Mouse (Mus musculus): ENCODE data around the gene Lonp1. TPM values are rescaled to one million over a fixed set of nuclear protein-coding genes. Genes with fewer than 3 reads are reported as not detected.

Lonp1 gene
- polyA plus RNA-seq, 1 experiment from 2014 or later = 65.1 TPM

DNA sequence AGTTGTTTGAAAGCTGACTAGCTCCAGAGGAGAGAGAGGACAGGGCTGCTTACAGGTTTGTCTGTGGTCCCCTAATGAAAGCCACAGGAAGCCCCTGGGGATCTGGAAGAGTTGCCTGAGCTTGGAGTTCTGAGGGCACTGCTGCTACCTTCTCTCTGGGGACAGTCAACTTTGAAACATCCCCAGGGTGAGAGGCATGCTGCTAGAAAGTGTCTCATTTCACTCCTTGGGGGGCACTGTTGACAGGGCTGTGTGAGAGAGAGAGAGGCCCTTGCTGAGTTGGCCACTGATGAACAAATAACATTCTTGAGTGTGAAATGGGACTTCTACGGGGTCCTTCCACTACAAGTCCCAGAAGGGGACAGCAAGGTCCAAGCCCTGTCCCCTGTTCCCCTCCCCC lies 38.9 kb downstream of the Lonp1 start:
- no peak for ATAC-seq (ENCODE audit: insufficient number of reproducible peaks, insufficient read depth, low FRiP score, low TSS enrichment, low read depth)
- Histone ChIP-seq H3K4me2 (0 out of 2 replicates have a peak overlapping the region, but pooled peaks have one; percentile 13), H3K9ac (replicated peaks) (no peak overlapping the region), H3K27me3 (no peaks in the 10 kb centered on the region), H3K4me3 (replicated peaks) (no peak overlapping the region), H3K36me3 (peaks cover 72% of the 10 kb centered on the region), H3K27ac (no peak overlapping the region), H3K4me1 (replicated peaks) (peaks cover 32% of the 10 kb centered on the region), H3K9me3 (no peaks in the 10 kb centered on the region)
- 86% methylated on average over 1 of the region's 1 CpGs for WGBS

DNA sequence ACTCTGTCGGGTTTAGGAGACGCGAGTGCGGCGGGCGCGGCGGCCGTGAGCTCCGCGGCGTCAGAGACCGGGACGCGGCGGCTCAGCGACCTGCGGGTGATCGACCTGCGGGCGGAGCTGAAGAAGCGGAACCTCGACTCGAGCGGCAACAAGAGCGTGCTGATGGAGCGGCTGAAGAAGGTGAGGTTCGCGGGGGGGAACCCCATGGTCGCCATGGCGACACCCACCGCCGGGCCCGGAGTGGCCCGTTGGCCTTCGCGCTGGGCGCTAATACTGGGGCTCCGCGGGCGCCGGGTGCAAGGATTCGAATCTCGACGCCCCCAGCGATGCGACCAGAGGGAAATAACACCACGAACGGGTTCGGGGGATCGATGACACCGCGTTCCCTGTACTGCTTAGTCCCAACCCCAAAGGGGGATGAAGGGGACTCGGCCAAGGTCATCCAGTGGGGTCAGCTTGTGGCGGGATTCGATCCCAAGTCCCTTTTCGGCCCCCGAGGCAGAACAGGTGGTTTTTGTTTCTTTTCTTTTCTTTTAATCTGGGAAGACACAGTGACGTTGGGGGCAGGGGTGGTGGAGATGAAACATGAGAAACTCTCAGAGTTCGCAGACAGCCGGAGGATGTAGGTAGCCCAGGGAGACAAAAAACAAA lies 41.4 kb downstream of the Lonp1 start:
- H3K9me3 ChIP-seq = no peaks in the 10 kb centered on the region
- ATAC-seq (ENCODE audit: insufficient number of reproducible peaks, insufficient read depth, low FRiP score, low TSS enrichment, low read depth) = no peak
- peak overlapping the region; percentile 75 for H3K4me2 ChIP-seq
- peak overlapping the region; percentile 94 for H3K9ac ChIP-seq (replicated peaks)
- peaks cover 40% of the 10 kb centered on the region for H3K4me1 ChIP-seq (replicated peaks)
- under 1% methylated on average over 61 of the region's 61 CpGs for WGBS
- H3K27ac ChIP-seq = peak overlapping the region; percentile 93
- H3K4me3 ChIP-seq (replicated peaks) = peak overlapping the region; percentile 91
- H3K36me3 ChIP-seq = peaks cover 72% of the 10 kb centered on the region
- no peaks in the 10 kb centered on the region for H3K27me3 ChIP-seq

DNA sequence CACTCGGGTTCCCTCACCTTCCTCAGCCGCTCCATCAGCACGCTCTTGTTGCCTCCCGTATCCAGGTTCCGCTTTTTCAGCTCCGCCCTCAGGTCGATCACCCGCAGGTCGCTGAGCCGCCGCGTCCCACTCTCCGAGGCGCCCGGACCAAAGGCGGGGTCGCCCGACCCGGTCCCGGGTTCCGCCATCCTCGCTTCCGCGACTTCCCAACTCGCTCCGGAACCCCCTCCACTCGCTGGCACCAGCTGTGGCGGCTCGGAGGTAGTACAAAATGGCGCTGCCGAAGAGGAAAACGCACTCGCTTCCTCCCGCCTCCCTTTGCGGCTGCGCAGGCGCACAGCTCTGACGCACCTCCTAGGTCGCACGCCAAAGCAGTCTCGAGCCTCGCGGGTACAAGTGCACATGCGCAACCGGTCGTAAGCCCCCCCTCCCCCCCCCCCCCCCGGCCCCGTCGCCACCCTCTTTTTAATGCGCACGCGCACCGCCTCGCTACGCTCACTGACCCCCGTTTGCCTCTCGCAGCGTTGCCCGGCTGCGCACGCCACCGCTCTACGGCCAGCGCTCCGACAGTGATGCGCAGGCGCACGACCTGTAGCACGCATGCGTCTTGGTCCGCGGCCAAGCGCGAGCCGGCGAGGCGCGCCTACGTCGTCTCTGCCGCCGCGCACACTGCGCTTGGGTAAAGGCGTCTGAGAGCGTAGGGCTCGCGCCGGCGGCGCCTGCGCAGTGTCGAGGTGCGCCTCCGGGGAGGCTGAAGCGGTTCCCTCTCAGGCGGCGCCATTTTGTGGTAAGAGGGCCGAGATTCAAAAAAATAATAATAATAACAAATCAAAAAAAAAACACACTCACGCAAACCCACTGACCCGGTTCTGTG lies 42.2 kb downstream of the Lonp1 start, which contains the start of the genes Safb2 and Safb:
Safb2 (minus strand) TSS at position 329 of the 874 bp plus-strand sequence.
Safb (plus strand) TSS at position 569 of the 874 bp plus-strand sequence.
- peaks cover 72% of the 10 kb centered on the region for H3K36me3 ChIP-seq
- no peaks in the 10 kb centered on the region for H3K9me3 ChIP-seq
- H3K4me1 ChIP-seq (replicated peaks) = peaks cover 40% of the 10 kb centered on the region
- H3K27me3 ChIP-seq = no peaks in the 10 kb centered on the region
- H3K27ac ChIP-seq = peak within 1 kb of the TSS; percentile 94
- under 1% methylated on average over 90 of the region's 101 CpGs for WGBS
- H3K4me2 ChIP-seq = peak within 1 kb of the TSS; percentile 91
- H3K4me3 ChIP-seq (replicated peaks) = peak within 1 kb of the TSS; percentile 91
- peak within 1 kb of the TSS; percentile 94 for H3K9ac ChIP-seq (replicated peaks)
- peak; percentile 95 for ATAC-seq (ENCODE audit: insufficient number of reproducible peaks, insufficient read depth, low FRiP score, low TSS enrichment, low read depth)

DNA sequence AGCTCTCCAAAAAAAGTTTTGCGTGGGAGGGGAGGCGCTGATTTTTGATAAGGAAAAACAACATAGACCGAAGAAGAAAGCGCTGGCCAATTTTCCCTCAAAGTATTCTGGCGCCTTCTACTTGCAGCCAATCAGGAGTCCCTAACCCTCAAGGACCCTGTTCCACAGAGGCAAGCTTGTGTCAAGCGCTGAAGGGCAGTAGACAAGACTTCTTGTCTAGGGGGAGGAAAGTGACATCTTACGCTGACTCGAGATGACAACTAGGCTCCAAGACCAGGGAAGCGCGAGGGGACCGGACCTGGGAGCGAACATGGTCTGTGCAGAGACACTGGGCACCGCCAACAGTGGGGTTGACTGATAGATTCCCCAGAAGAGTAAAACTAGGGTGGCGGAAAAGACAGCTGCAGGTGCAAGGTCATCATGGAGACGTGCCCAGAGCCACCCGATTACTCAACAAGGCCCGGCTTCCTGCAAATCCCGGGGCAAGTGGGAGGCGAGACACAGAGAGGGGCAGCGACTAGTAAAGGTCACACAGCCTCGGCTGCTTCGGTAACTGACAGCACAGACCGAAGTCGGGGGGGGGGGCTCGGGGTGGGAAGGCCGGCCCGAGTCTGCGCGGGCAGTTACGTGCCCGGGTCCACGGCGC lies 43.0 kb downstream of the Lonp1 start:
- WGBS = 4% methylated on average over 32 of the region's 33 CpGs
- H3K36me3 ChIP-seq = peaks cover 72% of the 10 kb centered on the region
- peak overlapping the region; percentile 94 for H3K27ac ChIP-seq
- peak overlapping the region; percentile 85 for H3K9ac ChIP-seq (replicated peaks)
- ATAC-seq (ENCODE audit: insufficient number of reproducible peaks, insufficient read depth, low FRiP score, low TSS enrichment, low read depth) = no peak; the same call in 1 of the 2 replicates
- no peaks in the 10 kb centered on the region for H3K27me3 ChIP-seq
- peaks cover 40% of the 10 kb centered on the region for H3K4me1 ChIP-seq (replicated peaks)
- H3K4me3 ChIP-seq (replicated peaks) = peak overlapping the region; percentile 91
- H3K9me3 ChIP-seq = no peaks in the 10 kb centered on the region
- peak overlapping the region; percentile 91 for H3K4me2 ChIP-seq

DNA sequence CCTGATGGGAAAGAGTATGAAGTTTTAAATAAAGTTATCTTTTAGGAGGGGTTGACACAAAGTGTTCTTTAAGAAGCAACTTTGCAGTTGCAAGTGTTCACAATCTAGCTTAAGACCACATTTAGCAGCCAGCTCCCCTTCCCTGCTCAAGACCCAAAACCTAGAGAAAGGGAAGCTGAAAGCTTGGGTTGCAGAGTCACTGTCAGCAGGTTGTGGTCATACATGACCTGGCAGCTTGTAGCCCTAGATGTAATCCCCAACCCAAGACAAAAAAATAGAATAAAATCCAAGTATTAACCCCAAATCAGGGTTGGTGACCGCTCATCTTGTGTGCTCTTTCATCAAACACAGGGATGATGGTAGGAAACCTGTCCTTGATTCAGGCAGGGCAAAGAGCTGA lies 43.6 kb downstream of the Lonp1 start:
- Histone ChIP-seq H3K4me1 (replicated peaks) (peaks cover 38% of the 10 kb centered on the region), H3K4me3 (replicated peaks) (peak overlapping the region; percentile 91), H3K9ac (replicated peaks) (peak overlapping the region; percentile 85), H3K27me3 (no peaks in the 10 kb centered on the region), H3K9me3 (no peaks in the 10 kb centered on the region), H3K36me3 (peaks cover 72% of the 10 kb centered on the region), H3K27ac (no peak overlapping the region), H3K4me2 (peak overlapping the region; percentile 91)
- ATAC-seq (ENCODE audit: insufficient number of reproducible peaks, insufficient read depth, low FRiP score, low TSS enrichment, low read depth) = no peak
- 63% methylated on average over 1 of the region's 1 CpGs for WGBS

DNA sequence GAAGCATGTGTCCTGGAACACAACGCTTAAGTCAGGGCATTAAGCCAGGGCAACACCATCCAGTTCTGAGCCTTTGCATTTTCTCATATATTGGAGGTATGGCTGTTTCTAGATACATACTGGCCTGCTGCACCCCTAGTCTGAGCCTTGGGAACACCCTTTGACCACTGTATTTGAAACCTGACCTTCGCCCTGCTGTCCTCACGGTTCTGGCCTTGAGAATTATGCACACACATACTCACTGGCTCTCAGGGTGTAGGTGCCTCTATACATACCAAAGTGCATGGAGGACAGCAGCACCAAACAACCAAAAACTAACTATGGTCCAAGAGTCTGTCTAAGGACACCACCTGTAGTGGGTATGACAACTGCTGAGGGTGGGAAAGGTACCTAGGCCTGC lies 53.7 kb downstream of the Lonp1 start:
- Histone ChIP-seq H3K36me3 (peaks cover 94% of the 10 kb centered on the region), H3K27me3 (no peaks in the 10 kb centered on the region)
- WGBS = 92% methylated on average over 3 of the region's 3 CpGs

DNA sequence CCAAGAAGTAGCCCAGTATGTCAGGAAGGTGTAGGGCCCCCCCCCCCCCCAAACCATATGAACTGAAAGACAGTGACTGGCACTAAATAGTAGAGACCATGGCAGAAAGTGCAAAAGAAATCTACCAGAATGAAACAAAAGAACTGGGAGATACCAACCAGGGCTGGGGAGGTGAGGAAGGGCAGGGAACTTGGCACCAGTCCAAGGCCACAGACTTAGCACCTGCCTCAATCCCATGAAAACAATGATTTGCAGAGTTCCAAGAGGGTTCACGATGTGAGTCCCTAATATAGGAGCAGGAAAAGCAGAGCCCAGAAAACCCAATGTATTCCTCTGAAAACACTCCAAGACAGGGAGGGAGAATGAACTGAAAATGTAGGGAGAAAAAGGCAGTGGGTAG lies 54.5 kb downstream of the Lonp1 start:
- no peak overlapping the region for H3K27ac ChIP-seq
- WGBS = 79% methylated on average over 1 of the region's 1 CpGs
- H3K9me3 ChIP-seq = no peaks in the 10 kb centered on the region
- no peak overlapping the region for H3K4me2 ChIP-seq
- no peaks in the 10 kb centered on the region for H3K27me3 ChIP-seq
- ATAC-seq (ENCODE audit: insufficient number of reproducible peaks, insufficient read depth, low FRiP score, low TSS enrichment, low read depth) = no peak
- no peak overlapping the region for H3K4me3 ChIP-seq (replicated peaks)
- H3K4me1 ChIP-seq (replicated peaks) = no peaks in the 10 kb centered on the region
- no peak overlapping the region for H3K9ac ChIP-seq (replicated peaks)
- H3K36me3 ChIP-seq = peaks cover 94% of the 10 kb centered on the region

More for the DNA sequence above, 53.7 kb downstream of the Lonp1 start:
- no peak for ATAC-seq (ENCODE audit: insufficient number of reproducible peaks, insufficient read depth, low FRiP score, low TSS enrichment, low read depth)
- no peak overlapping the region for H3K4me3 ChIP-seq (replicated peaks)
- H3K4me2 ChIP-seq = no peak overlapping the region
- no peaks in the 10 kb centered on the region for H3K9me3 ChIP-seq
- H3K4me1 ChIP-seq (replicated peaks) = no peaks in the 10 kb centered on the region
- H3K9ac ChIP-seq (replicated peaks) = no peak overlapping the region
- H3K27ac ChIP-seq = no peak overlapping the region

DNA sequence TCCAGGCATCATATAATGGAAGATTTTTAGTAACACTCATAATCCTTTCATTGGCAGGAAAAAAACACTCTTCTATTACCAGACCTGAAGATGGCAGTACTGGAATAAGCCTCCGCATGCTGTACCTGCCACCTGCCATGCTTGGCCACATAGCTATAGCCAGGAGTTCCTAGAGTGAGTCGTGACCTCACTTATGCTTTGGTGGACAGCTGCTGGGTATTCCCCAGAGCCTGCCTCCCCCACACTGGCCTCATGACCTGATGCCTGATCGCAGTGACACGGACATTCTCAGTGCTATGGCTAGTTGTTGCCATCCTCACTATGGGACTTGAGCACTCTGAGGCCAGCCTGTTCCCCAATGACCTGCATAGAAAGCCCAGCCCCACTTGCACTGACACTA lies 56.4 kb downstream of the Lonp1 start:
- H3K9me3 ChIP-seq = no peaks in the 10 kb centered on the region
- 89% methylated on average over 4 of the region's 4 CpGs for WGBS
- no peak overlapping the region for H3K4me2 ChIP-seq
- no peak overlapping the region for H3K9ac ChIP-seq (replicated peaks)
- ATAC-seq (ENCODE audit: insufficient number of reproducible peaks, insufficient read depth, low FRiP score, low TSS enrichment, low read depth) = no peak
- H3K36me3 ChIP-seq = peaks cover 98% of the 10 kb centered on the region
- no peaks in the 10 kb centered on the region for H3K27me3 ChIP-seq
- no peak overlapping the region for H3K27ac ChIP-seq
- no peaks in the 10 kb centered on the region for H3K4me1 ChIP-seq (replicated peaks)
- H3K4me3 ChIP-seq (replicated peaks) = no peak overlapping the region

DNA sequence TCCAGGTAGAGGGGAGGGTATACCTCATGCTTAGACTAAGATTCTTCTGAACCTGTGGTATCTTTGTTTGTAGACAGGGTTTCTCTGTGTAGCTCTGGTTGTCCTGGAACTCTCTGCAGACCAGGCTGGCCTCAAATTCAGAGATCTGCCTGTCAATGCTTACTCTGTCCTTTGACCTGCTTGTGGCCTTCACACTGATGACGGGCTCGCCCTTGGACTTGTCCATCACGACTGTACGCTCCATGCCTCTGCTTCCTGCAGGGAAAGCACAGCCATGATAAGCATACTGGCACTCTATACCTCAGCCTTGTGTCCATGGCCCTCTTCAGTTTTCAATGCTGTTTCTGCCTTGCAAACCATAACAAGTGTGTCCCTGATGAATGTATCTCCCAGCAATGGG lies 59.3 kb downstream of the Lonp1 start:
- H3K27ac ChIP-seq = no peak overlapping the region
- no peaks in the 10 kb centered on the region for H3K27me3 ChIP-seq
- ATAC-seq (ENCODE audit: insufficient number of reproducible peaks, insufficient read depth, low FRiP score, low TSS enrichment, low read depth) = no peak
- no peaks in the 10 kb centered on the region for H3K9me3 ChIP-seq
- no peak overlapping the region for H3K9ac ChIP-seq (replicated peaks)
- H3K36me3 ChIP-seq = peaks cover 100% of the 10 kb centered on the region
- 94% methylated on average over 4 of the region's 4 CpGs for WGBS
- no peak overlapping the region for H3K4me2 ChIP-seq
- H3K4me1 ChIP-seq (replicated peaks) = no peaks in the 10 kb centered on the region
- no peak overlapping the region for H3K4me3 ChIP-seq (replicated peaks)

DNA sequence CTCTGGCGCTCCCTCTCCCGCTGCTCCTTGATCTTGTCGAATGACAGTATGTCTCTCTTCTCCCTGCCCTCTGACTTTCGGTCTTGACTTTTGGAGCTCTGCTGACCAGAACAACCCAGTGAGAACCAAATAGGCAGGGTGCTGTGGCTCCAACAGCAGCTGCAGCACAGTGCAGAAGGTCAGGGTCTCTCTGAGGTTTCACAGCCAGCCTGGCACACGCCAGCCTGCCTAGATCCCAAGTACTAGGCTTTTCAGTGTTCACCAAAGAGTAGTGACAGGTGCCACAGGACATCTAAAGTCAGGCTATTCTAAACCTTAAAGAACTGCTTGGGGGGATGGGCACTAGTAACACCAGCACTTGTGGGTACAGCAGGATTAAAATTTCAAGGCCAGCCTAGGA lies 59.8 kb downstream of the Lonp1 start:
- Histone ChIP-seq H3K4me3 (replicated peaks) (no peak overlapping the region), H3K4me1 (replicated peaks) (no peaks in the 10 kb centered on the region), H3K27ac (no peak overlapping the region), H3K4me2 (no peak overlapping the region), H3K36me3 (peaks cover 100% of the 10 kb centered on the region), H3K9me3 (no peaks in the 10 kb centered on the region), H3K9ac (replicated peaks) (no peak overlapping the region), H3K27me3 (no peaks in the 10 kb centered on the region)
- 92% methylated on average over 5 of the region's 5 CpGs for WGBS
- no peak for ATAC-seq (ENCODE audit: insufficient number of reproducible peaks, insufficient read depth, low FRiP score, low TSS enrichment, low read depth)

DNA sequence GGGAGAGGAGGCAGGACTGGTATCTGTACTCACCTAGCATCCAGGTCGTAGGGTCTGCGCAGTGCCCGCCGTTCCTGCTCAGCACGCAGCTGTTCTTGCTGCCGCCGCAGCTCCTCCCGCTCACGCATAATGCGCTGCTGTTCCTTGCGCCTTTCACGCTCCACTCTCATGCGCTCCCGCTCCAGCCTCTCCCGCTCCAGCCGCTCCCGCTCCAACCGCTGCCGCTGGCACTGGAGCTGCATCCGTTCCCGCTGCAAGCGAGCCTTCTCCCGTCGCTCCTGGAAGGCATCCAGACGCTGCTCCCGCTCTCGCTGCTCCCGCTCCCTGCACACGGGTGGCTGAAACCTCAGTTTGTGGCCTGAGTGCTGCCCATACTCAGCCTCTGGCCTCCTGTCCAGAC lies 60.4 kb downstream of the Lonp1 start:
- WGBS = 95% methylated on average over 29 of the region's 29 CpGs

More for the DNA sequence above, 60.4 kb downstream of the Lonp1 start:
- H3K4me2 ChIP-seq = no peak overlapping the region
- no peaks in the 10 kb centered on the region for H3K9me3 ChIP-seq
- no peak overlapping the region for H3K27ac ChIP-seq
- no peak overlapping the region for H3K4me3 ChIP-seq (replicated peaks)
- H3K4me1 ChIP-seq (replicated peaks) = no peaks in the 10 kb centered on the region
- no peaks in the 10 kb centered on the region for H3K27me3 ChIP-seq
- ATAC-seq (ENCODE audit: insufficient number of reproducible peaks, insufficient read depth, low FRiP score, low TSS enrichment, low read depth) = no peak
- H3K9ac ChIP-seq (replicated peaks) = no peak overlapping the region
- peaks cover 100% of the 10 kb centered on the region for H3K36me3 ChIP-seq
